Mouse (Mus musculus) myocyte (in vitro differentiated cells): ENCODE measurements around the gene Fto. TPM values are rescaled to one million over a fixed set of nuclear protein-coding genes. Genes with fewer than 3 reads are reported as not detected.

Experiments
- H3K27me3 ChIP-seq: one replicate; pipeline ENCODE4 v1.6.1; 2011; ENCODE audit not compliant: control insufficient read depth, insufficient read depth, insufficient read length
- H3K36me3 ChIP-seq: one replicate; pipeline ENCODE4 v1.6.1; 2011; ENCODE audit not compliant: control insufficient read depth, insufficient read depth
- H3K4me2 ChIP-seq: one replicate; pipeline ENCODE4 v1.6.1; 2011; ENCODE audit warnings: low read depth, control low read depth
- H3K4me3 ChIP-seq: one replicate; pipeline ENCODE4 v1.5.1; 2011; ENCODE audit warnings: mild to moderate bottlenecking, control low read depth, moderate library complexity
- H3K79me2 ChIP-seq: one replicate; pipeline ENCODE4 v1.6.1; 2011; ENCODE audit not compliant: control insufficient read depth, insufficient read depth
- H3ac ChIP-seq: one replicate; pipeline ENCODE4 v1.6.1; 2011; ENCODE audit not compliant: control insufficient read depth, insufficient read length
- CEBPB ChIP-seq: IDR thresholded peaks from 2 replicates; pipeline ENCODE4 v1.6.1; 2011; ENCODE audit warnings: mild to moderate bottlenecking, moderate library complexity; ENCODE audit not compliant: poor library complexity, insufficient read depth, severe bottlenecking
- E2F4 ChIP-seq: IDR thresholded peaks from one replicate; pipeline ENCODE4 v1.6.1; 2011; ENCODE audit warnings: mild to moderate bottlenecking, control low read depth, moderate library complexity; ENCODE audit not compliant: insufficient read depth
- MAX ChIP-seq: IDR thresholded peaks from one replicate; pipeline ENCODE4 v1.6.1; 2011; ENCODE audit warnings: low read depth, mild to moderate bottlenecking, control low read depth
- MYOD1 ChIP-seq, 3 experiments: IDR thresholded peaks; one replicate each; pipeline ENCODE4 v1.6.1; 2011; ENCODE audit warnings: control low read depth in 2 of 3, low read depth in 2 of 3, mild to moderate bottlenecking in 2 of 3, moderate library complexity in 1 of 3; ENCODE audit not compliant: insufficient read length in 2 of 3, control insufficient read depth in 1 of 3
- MYOG ChIP-seq, 3 experiments: IDR thresholded peaks; one replicate each; pipeline ENCODE4 v1.6.1; 2011; ENCODE audit warnings: control low read depth in 2 of 3, low read depth in 2 of 3, mild to moderate bottlenecking in 2 of 3; ENCODE audit not compliant: insufficient read length in 2 of 3, control insufficient read depth in 1 of 3, insufficient read depth in 1 of 3
- POLR2A ChIP-seq: IDR thresholded peaks from one replicate; pipeline ENCODE4 v1.6.1; 2011; ENCODE audit warnings: low read depth, mild to moderate bottlenecking, control low read depth, moderate library complexity; ENCODE audit not compliant: insufficient read length
- POLR2AphosphoS2 ChIP-seq: IDR thresholded peaks from one replicate; pipeline ENCODE4 v1.6.1; 2011; ENCODE audit warnings: low read depth, control low read depth; ENCODE audit not compliant: insufficient read length
- REST ChIP-seq: IDR thresholded peaks from one replicate; pipeline ENCODE4 v1.6.1; 2011; ENCODE audit warnings: mild to moderate bottlenecking, control low read depth, moderate library complexity; ENCODE audit not compliant: insufficient read depth, insufficient read length
- SRF ChIP-seq: IDR thresholded peaks from one replicate; pipeline ENCODE4 v1.6.1; 2011; ENCODE audit warnings: low read depth; ENCODE audit not compliant: control insufficient read depth, insufficient read length
- TCF12 ChIP-seq: IDR thresholded peaks from one replicate; pipeline ENCODE4 v1.6.1; 2011; ENCODE audit warnings: mild to moderate bottlenecking, control low read depth; ENCODE audit not compliant: poor library complexity, insufficient read depth, severe bottlenecking
- TCF3 ChIP-seq: IDR thresholded peaks from one replicate; pipeline ENCODE4 v1.6.1; 2011; ENCODE audit warnings: low read depth, control low read depth; ENCODE audit not compliant: insufficient read length
- USF1 ChIP-seq: IDR thresholded peaks from one replicate; pipeline ENCODE4 v1.6.1; 2011; ENCODE audit warnings: low read depth, mild to moderate bottlenecking, control low read depth, moderate library complexity
- polyA plus RNA-seq: library from polyadenylated mRNA; unstranded; fragments of >200 nt; fragmentation: generic; extraction: Trizol; gene quantifications from one replicate; pipeline ENCODE4 v1.2.1, GENCODE M21; 2012; ENCODE audit warnings: missing spikeins

The Fto gene
- polyA plus RNA-seq, 1 experiment, result 74.1 TPM

GRCm38 (mm10) chr8:91709768-91710167 is 396.4 kb downstream of the Fto start:
- Histone ChIP-seq H3K36me3 (no peaks in the 10 kb centered on the region), H3K4me3 (no peak overlapping the region), H3K27me3 (peaks cover under 1% of the 10 kb centered on the region), H3K4me2 (no peak overlapping the region), H3K79me2 (no peaks in the 10 kb centered on the region), H3ac (no peak overlapping the region)
- TF ChIP-seq POLR2AphosphoS2 (no peak), USF1 (no peak), MYOG (IDR thresholded peaks at IDR 0.05; ENCODE audit: control insufficient read depth in 1 of 3, insufficient read depth in 1 of 3, insufficient read length in 2 of 3, low read depth in 2 of 3) (no peak)

- TF ChIP-seq MYOD1 (IDR thresholded peaks at IDR 0.05; ENCODE audit: control insufficient read depth in 1 of 3, insufficient read length in 2 of 3, low read depth in 2 of 3) (no peak), POLR2AphosphoS2 (no peak), MYOG (IDR thresholded peaks at IDR 0.05; ENCODE audit: control insufficient read depth in 1 of 3, insufficient read depth in 1 of 3, insufficient read length in 2 of 3, low read depth in 2 of 3) (no peak), CEBPB (no peak), REST (no peak), POLR2A (no peak), USF1 (no peak), SRF (no peak)
- Histone ChIP-seq H3K4me2 (no peak overlapping the region), H3K27me3 (no peaks in the 10 kb centered on the region), H3K36me3 (no peaks in the 10 kb centered on the region), H3K4me3 (no peak overlapping the region), H3ac (no peak overlapping the region), H3K79me2 (no peaks in the 10 kb centered on the region)
These were observed 397.9 kb downstream of the Fto start for GRCm38 (mm10) chr8:91711202-91711601.

- no peak overlapping the region for H3K4me3 ChIP-seq
- no peaks in the 10 kb centered on the region for H3K27me3 ChIP-seq
- H3K79me2 ChIP-seq, result no peaks in the 10 kb centered on the region
- H3K4me2 ChIP-seq, result no peak overlapping the region
- H3ac ChIP-seq, result no peak overlapping the region
- no peaks in the 10 kb centered on the region for H3K36me3 ChIP-seq
- TF ChIP-seq TCF3, result no peak
- TF ChIP-seq SRF, result no peak
- TF ChIP-seq TCF12, result no peak
- TF ChIP-seq CEBPB, result no peak
- no peak for TF ChIP-seq E2F4
- TF ChIP-seq REST, result no peak
- TF ChIP-seq POLR2A, result no peak
- no peak for TF ChIP-seq MYOG (IDR thresholded peaks at IDR 0.05; ENCODE audit: control insufficient read depth in 1 of 3, insufficient read depth in 1 of 3, insufficient read length in 2 of 3, low read depth in 2 of 3)
- TF ChIP-seq MYOD1 (IDR thresholded peaks at IDR 0.05; ENCODE audit: control insufficient read depth in 1 of 3, insufficient read length in 2 of 3, low read depth in 2 of 3), result no peak
- no peak for TF ChIP-seq POLR2AphosphoS2
- TF ChIP-seq USF1, result no peak
- no peak for TF ChIP-seq MAX
These were observed 398.8 kb downstream of the Fto start for GRCm38 (mm10) chr8:91711981-91712598.

- Histone ChIP-seq H3K27me3 (no peaks in the 10 kb centered on the region), H3ac (no peak overlapping the region), H3K36me3 (no peaks in the 10 kb centered on the region), H3K4me2 (peak overlapping the region; percentile 24), H3K79me2 (no peaks in the 10 kb centered on the region), H3K4me3 (no peak overlapping the region)
- TF ChIP-seq USF1 (no peak), MYOD1 (IDR thresholded peaks at IDR 0.05; ENCODE audit: control insufficient read depth in 1 of 3, insufficient read length in 2 of 3, low read depth in 2 of 3) (no peak), TCF3 (no peak), MAX (no peak), REST (no peak), POLR2AphosphoS2 (no peak), E2F4 (no peak), SRF (no peak), TCF12 (no peak), CEBPB (no peak), POLR2A (no peak), MYOG (IDR thresholded peaks at IDR 0.05; ENCODE audit: control insufficient read depth in 1 of 3, insufficient read depth in 1 of 3, insufficient read length in 2 of 3, low read depth in 2 of 3) (no peak)
These were observed 399.6 kb downstream of the Fto start for GRCm38 (mm10) chr8:91712731-91713569.

GRCm38 (mm10) chr8:91713677-91714312 is 400.5 kb downstream of the Fto start:
- peak overlapping the region; percentile 24 for H3K4me2 ChIP-seq
- H3K4me3 ChIP-seq, result no peak overlapping the region
- no peak for TF ChIP-seq MYOG (IDR thresholded peaks at IDR 0.05; ENCODE audit: control insufficient read depth in 1 of 3, insufficient read depth in 1 of 3, insufficient read length in 2 of 3, low read depth in 2 of 3)
- TF ChIP-seq E2F4, result no peak
- TF ChIP-seq POLR2AphosphoS2, result no peak
- no peak for TF ChIP-seq POLR2A
- no peak for TF ChIP-seq SRF
- no peak for TF ChIP-seq REST
- TF ChIP-seq TCF12, result no peak
- TF ChIP-seq USF1, result no peak
- TF ChIP-seq TCF3, result no peak
- no peak for TF ChIP-seq CEBPB
- no peak for TF ChIP-seq MAX
- no peak for TF ChIP-seq MYOD1 (IDR thresholded peaks at IDR 0.05; ENCODE audit: control insufficient read depth in 1 of 3, insufficient read length in 2 of 3, low read depth in 2 of 3)
- no peaks in the 10 kb centered on the region for H3K36me3 ChIP-seq
- H3K79me2 ChIP-seq, result no peaks in the 10 kb centered on the region
- no peaks in the 10 kb centered on the region for H3K27me3 ChIP-seq
- H3ac ChIP-seq, result no peak overlapping the region
